Mouse (Mus musculus): ENCODE data around the gene Arl9. TPM values are rescaled to one million over a fixed set of nuclear protein-coding genes. Genes with fewer than 3 reads are reported as not detected.

The Arl9 gene
- total RNA-seq (2023), result 2.0 TPM

DNA sequence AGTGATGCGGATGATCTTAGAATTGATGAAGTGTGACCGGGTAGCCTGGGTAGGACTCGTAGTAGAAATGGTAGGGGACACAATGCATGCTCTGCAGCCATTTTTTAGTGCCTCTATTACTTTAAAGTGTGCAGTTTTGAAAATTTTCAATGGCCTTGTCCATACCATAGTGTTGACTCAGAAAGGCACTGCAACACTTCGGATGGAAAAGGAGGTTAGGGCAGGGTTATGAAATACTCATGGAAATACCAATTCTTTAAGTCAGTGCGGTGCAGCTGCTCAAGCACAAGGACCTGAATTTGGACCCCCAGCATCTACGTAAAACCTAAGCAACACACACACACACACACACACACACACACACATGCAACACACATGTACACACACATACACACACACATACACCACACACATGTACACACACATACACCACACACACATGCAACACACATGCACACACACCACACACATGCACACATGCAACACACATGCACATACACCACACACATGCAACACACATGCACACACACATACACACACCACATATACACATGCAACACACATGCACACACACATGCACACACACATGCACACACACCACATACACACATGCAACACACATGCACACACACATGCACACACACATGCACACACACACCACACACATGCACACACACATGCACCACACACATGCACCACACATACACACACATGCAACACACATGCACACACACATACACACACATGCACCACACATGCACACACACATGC lies at the start of gene Arl9:
Gene Arl9, plus strand, starts transcription at position 5 of the 771 bp plus-strand sequence.

GRCm38 (mm10) chr5:76974554-76975285 lies 29.1 kb upstream of the Arl9 start, which contains the start of gene Srp72:
TSS of gene Srp72 (plus strand) at chr5:76974683.

DNA sequence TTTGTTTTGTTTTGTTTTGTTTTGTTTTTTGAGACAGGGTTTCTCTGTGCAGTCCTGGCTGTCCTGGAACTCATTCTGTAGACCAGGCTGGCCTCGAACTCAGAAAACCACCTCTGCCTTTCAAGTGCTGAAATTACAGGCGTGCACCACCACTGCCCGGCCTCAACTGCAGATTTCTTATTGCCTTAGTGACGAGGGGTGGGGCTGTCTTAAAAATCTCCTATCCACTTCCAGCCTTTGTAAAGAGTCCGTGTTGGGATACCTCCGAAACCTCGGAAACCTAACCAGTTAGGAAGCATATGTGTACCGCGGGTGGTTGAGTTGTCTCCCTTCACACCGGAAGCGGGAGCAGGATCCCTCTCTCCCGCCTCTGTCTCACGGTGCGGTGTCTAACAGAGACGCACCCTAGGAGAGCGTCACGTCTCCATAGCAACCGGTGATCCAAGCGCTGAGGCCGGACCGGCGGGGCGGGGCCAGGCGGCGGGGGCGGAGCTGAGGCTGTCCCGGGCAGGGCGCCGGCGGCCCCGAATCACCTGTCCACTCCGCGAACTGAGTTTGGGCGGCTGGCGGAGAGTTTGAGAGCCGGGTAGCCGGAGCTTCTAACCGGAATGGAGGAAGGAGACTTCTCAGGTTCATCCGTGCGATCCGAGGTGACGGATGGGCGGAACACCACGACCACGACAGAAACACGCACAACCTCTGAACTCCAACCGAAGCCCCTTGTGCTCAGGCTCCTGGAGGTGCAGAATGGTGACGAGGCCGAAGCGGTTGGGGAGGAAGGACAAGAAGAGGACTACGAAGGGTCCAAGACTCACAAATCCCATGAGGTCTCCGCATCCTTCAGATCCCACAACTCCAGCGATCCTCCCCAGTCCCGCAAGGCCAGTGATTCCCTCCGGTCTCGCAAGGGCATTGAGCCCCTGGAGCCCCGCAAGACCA lies 12.0 kb downstream of the Arl9 start, which contains the start of gene Thegl:
Gene Thegl, plus strand, starts transcription at position 480 of the 939 bp plus-strand sequence.

Other genes with a start within 250 kb of the Arl9 start
- 24.5 TPM for gene Aasdh, start 98.5 kb upstream of the Arl9 start, total RNA-seq (2023)
- gene Paics, start 52.7 kb upstream of the Arl9 start, total RNA-seq (2023), result 88.0 TPM
- 28.1 TPM for gene Ppat, start 52.5 kb upstream of the Arl9 start, total RNA-seq (2023)
- gene Srp72, start 29.4 kb upstream of the Arl9 start, total RNA-seq (2023), result 147 TPM
- not detected for gene Thegl, start 12.0 kb downstream of the Arl9 start, total RNA-seq (2023)
- gene Hopx, start 111.1 kb downstream of the Arl9 start, total RNA-seq (2023), result 19.6 TPM
- gene Spink2, start 207.4 kb downstream of the Arl9 start, total RNA-seq (2023), result not detected

Measured in CD4-positive naive resting alpha-beta T cell, adult 57 days (primary cell).